Mouse (Mus musculus) cerebellum, postnatal 10 days (tissue): ENCODE results near the gene Wrnip1.

ENCODE experiments used
- DNase-seq, 2 experiments: peaks; one replicate each; pipeline ENCODE4 v3.0.0; 2021; ENCODE audit warnings: mixed read lengths in 2 of 2

The Wrnip1 gene

GRCm38 (mm10) chr13:32801693-32802221 lies at the start of gene Wrnip1:
TSS of gene Wrnip1 (plus strand) at chr13:32802038.
- peak; percentile 98 for DNase-seq

DNA sequence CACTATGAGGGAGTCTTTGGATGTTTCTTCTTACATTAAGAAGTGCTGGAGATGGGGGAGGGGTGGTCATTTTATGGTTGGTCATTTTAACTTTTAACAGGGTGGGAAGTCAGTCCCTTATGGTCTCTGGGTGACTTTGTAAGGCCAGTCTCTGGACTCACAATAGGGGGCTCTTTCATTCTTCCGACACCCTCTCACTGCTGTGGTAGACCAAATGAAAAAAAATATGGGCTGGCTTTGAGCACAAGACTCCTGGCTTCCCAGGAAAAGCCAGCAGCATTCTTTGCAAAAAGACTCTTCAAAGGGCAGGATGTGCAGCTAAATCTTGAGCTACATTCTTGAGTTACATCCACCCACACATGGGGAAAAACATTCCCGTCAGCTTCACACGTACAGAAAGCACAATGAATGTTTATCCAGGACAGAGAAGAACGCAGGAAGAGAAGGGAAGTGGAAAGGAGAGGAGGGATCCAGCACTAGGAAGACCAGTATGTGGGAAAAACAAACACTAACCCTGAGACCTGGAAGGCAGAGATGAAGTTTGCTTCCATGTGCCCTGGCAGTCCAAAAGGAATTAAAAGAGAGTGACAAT lies 49.7 kb upstream of the Wrnip1 start:
- no peak for DNase-seq

- DNase-seq, result peak in 1 of 2 experiments; percentile 8
These were observed 42.8 kb upstream of the Wrnip1 start for GRCm38 (mm10) chr13:32759036-32759435.

DNA sequence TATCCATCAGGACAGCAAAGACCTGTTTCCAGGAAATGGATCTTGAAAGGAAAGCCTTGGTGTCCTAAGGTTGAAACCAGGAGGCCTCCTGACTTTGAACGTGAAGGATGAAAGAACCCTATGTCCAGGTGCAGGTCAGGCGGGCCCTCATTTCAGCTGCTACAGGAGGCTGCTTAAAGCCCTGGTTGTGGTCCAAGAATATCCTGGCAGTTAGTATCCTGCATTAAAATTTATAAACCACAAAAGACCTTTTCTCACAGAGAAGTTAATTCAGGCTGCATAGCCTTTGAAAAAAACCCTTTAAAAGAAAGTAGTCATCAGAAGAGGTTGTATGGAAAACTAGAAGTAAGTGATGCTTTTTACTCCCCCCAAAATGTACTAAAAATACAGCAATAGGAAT lies 41.0 kb upstream of the Wrnip1 start:
- DNase-seq, result no peak

GRCm38 (mm10) chr13:32763141-32763540 lies 38.7 kb upstream of the Wrnip1 start:
- DNase-seq, result no peak

DNA sequence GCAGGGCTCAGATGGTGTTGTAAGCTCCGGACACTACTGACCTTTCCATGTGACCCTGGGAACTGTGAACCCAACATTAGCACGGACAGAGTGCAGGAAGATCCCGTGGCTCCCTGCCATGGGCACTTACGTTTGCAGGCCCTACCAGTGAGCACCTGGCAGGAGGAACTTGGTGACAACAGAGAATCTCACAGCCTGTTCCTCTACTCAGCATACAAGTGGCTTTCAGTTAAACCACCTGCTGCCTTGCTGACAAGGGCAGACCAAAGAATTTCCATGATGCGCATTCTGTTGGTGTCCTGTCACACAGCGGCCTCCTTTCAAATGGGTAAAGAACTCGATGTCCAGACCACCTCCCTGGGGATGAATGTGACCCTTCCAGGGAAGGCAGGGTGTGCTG lies 37.4 kb upstream of the Wrnip1 start:
- peak in 1 of 2 experiments; percentile 7 for DNase-seq

GRCm38 (mm10) chr13:32768104-32768503 lies 33.7 kb upstream of the Wrnip1 start:
- DNase-seq, result peak; percentile 53 to 73

DNA sequence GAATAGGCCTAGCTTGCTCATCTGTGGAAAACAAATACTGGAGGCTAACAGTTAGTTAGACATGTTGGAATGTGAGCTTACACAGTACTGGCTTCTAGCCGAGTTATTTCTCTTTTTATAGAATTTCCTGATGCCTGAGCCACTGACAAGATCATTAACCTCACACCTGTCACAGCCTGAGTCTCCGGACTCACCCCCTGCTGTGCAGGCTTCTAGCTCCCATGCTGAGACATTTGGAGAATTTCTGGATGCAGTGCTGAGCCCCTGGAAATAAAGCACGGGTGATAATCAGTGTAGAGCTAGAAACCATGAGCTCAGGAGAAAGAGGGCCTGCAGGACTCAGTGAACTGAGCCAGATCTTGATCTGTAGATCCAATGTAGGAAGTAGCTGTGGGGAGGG lies 31.9 kb upstream of the Wrnip1 start:
- no peak for DNase-seq

DNA sequence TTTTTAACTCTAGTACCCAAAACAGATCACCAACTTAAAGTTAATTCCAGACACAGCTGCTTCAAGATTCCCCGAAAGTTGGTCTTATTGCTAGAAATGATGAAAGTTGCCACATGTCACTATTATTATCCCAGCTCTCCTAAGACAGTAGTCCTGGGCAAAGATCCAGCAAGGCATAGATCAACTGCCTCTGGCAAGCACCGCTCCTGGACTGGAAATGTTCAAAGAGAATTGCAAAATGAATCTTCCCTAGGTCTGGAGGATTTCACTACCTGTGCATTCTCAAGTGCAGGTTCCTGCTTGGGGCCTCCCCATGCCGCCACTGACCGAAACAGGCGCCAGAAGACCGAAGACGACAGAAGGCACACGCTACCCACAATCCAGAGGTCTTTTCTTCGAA lies 25.9 kb upstream of the Wrnip1 start:
- DNase-seq, result peak; percentile 16 to 17

GRCm38 (mm10) chr13:32776350-32776749 lies 25.5 kb upstream of the Wrnip1 start:
- DNase-seq, result no peak

- DNase-seq, result no peak
These were observed 23.0 kb upstream of the Wrnip1 start for GRCm38 (mm10) chr13:32778861-32779260.

DNA sequence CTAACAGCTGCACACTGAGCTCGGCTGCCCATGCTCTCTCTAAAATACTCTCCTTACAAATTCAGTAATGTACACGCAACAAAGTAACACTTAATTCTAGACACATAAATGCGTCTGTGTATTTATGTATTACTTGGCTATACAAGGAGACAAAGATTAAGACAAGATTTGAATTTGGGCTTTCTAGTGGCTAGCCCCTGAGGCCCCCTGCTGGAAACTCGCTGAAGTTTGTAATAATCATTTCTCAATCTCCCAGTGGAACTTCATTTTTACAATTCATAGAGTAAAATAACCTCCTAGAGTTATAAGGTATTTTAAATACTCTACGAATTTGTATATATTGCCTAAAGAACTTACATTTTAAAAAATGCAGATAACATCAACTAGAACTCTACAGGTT lies 18.8 kb upstream of the Wrnip1 start:
- no peak for DNase-seq

- no peak for DNase-seq
These were observed 18.0 kb upstream of the Wrnip1 start, which contains the start of gene Mylk4 for GRCm38 (mm10) chr13:32783816-32784215. TSS of gene Mylk4 (minus strand) at chr13:32783954.

DNA sequence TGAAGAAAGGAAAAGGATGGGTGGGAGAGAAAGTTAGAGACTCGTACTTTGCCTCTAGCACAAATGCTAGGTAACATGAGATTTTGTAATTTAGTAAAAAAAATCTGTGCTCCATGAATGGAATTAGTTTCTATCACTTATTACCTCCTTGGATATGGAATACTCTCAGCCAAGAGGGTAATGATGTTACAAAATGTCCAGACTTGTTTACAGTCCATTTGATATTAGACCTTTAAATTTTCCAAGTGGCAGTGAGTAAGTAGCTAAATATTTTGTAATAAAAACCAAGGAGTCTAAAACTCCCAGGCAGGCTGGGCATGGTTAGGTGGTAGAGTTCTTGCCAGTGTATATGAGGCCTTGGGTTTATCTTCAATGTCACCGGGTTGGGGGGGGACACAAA lies 14.3 kb upstream of the Wrnip1 start:
- DNase-seq, result no peak

GRCm38 (mm10) chr13:32789781-32790180 lies 12.1 kb upstream of the Wrnip1 start:
- no peak for DNase-seq

DNA sequence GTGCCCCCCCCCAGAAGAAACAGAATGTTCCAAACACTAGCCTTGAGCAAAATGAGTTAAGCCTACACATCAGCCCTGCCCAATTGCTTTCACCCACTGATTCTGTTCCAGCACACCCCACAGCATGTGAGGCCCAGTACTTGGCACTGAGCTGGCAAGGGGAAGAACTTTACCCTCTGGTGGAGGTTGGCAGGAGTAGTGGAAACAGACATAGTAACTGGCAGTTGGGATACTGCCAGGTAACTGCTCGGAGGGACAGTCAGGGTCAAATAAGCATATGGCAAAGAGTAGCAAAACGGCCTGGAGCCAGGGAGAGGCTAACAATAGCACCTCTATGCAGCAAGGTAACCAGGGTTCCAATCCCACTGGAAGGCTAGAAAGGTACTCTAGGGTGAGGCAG lies 7.2 kb upstream of the Wrnip1 start:
- DNase-seq, result peak; percentile 26 to 55

DNA sequence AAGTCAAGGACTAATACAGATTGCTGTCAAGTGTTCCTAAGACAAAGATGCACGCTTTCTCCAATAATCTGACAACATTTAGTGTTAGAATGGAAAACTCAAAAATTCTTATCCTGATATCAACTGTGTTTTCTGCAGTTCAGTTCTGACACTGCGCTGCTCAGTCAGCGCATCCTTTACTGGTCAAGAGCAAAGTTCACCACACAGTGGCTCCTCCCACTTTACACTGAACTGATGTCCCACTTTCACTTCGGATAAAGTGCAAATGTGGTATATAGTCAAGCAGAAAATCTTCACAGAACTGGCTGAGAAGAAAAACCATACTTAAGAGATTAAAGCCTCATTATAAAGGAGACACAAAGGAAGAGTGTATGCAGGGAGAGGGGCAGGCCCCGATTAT lies 6.7 kb upstream of the Wrnip1 start:
- no peak for DNase-seq

GRCm38 (mm10) chr13:32797085-32797484 lies 4.8 kb upstream of the Wrnip1 start:
- no peak for DNase-seq

DNA sequence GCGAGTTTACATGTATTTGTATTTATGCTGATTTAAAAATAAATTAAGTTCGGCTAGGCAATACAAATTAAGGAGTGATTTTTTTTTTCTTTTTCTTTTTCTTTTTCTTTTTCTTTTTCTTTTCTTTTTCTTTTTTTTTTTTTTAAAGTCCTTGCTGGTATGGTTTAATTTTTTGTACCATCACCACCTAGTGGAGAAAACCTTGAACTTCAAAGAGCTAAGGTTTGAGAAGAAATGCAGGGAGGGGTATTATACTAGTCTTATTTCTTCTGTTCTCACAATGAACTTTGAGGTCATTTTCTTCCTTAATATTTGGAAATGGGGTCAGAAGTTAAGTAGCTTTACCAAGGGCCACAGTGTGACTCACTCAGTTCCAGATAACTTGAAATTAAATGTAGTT lies 2.7 kb upstream of the Wrnip1 start:
- peak in 1 of 2 experiments; percentile 12 for DNase-seq

- DNase-seq, result peak; percentile 19 to 34
These were observed 979 bp upstream of the Wrnip1 start for GRCm38 (mm10) chr13:32800859-32801258.

DNA sequence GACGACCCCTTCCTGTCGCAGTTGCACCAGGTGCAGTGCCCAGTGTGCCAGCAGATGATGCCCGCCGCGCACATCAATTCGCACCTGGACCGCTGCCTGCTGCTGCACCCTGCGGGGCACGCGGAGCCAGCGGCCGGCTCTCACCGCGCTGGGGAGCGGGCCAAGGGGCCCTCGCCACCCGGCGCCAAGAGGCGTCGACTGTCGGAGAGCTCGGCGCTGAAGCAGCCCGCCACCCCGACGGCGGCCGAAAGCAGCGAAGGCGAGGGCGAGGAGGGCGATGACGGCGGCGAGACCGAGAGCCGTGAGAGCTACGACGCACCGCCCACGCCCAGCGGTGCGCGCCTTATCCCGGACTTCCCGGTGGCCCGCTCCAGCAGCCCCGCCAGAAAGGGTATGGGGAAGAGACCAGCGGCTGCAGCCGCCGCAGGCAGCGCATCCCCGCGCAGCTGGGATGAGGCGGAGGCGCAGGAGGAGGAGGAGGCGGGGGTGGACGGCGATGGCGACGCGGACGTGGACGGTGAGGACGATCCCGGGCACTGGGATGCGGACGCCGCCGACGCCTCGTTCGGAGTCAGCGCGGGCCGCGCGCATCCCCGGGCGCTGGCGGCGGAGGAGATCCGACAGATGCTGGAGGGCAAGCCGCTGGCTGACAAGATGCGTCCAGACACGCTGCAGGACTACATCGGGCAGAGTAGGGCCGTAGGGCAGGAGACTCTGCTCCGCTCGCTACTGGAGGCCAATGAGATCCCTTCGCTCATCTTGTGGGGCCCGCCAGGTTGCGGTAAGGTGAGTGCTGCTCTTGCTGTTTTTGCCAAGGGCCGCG lies 632 bp downstream of the Wrnip1 start, which contains the start of gene D930007J09Rik:
TSS of gene D930007J09Rik (minus strand) at position 591 of the 823 bp plus-strand sequence.
- DNase-seq, result peak; percentile 71 to 76

DNA sequence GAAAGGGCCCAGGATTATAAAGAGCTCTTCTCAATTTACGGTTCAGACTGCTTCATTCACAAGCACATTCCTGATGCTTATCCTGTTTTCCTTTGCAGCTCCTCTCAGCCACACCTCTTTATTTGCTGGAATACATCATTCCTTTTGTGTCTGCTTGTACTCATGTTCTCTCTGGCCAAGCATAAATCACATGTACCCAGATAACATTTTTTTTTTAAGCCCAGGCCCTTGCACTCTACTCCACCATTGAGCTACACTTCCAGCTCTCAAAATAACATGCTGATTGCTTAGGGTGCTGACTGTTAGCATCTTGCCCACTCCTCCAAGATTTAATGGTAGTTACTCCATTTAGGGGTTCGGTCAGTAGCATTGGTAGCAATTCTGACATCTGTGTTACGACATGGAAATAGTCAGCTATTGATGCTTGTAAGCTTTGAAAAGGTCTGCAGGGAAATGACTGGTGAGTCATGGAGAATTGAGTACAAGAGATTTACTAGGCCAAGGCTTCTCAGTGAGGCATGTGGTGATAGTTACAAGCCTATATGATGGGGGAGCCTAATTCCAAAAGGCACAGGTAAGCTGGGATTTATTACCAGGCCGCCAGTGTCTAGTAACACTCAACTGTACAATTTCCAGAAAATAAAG lies 2.0 kb downstream of the Wrnip1 start:
- no peak for DNase-seq

- peak; percentile 43 to 47 for DNase-seq
These were observed 5.0 kb downstream of the Wrnip1 start for GRCm38 (mm10) chr13:32806820-32807219.
